Mouse (Mus musculus): ENCODE measurements around the gene G2e3.

- TF ChIP-seq POLR2A (IDR thresholded peaks at IDR 0.05; ENCODE audit: insufficient read depth, low read depth, low read length) (no peak), CTCF (IDR thresholded peaks at IDR 0.05; ENCODE audit: insufficient read depth, low read depth, low read length) (no peak)
These were observed 13.4 kb downstream of the G2e3 start for GRCm38 (mm10) chr12:51361294-51361693.

Data from olfactory bulb, adult 2 months (tissue).